Mouse (Mus musculus) testis, adult 2 months (tissue): ENCODE results near the gene Ap4s1. TPM values are rescaled to one million over a fixed set of nuclear protein-coding genes. Genes with fewer than 3 reads are reported as not detected.
A peak's percentile ranks its signal among the peaks of the same experiment; 100 is the strongest.

Experiments used
- H3K27ac ChIP-seq: fragments of 200-500 bp; 2 replicates; pipeline ENCODE4 v1.5.1; 2012; ENCODE audit warnings: low read depth, low read length; ENCODE audit not compliant: control insufficient read depth, insufficient read depth
- H3K27me3 ChIP-seq: fragments of 200-500 bp; 2 replicates; pipeline ENCODE4 v1.6.1; 2012; ENCODE audit warnings: mild to moderate bottlenecking, low read length, moderate library complexity; ENCODE audit not compliant: control insufficient read depth, insufficient read depth
- H3K36me3 ChIP-seq: fragments of 200-500 bp; 2 replicates; pipeline ENCODE4 v1.6.1; 2012; ENCODE audit warnings: mild to moderate bottlenecking, low read length; ENCODE audit not compliant: control insufficient read depth, insufficient read depth
- H3K4me1 ChIP-seq: fragments of 200-500 bp; 2 replicates; pipeline ENCODE4 v1.6.1; 2012; ENCODE audit warnings: low read length; ENCODE audit not compliant: control insufficient read depth, insufficient read depth
- H3K4me3 ChIP-seq: fragments of 200-500 bp; 2 replicates; pipeline ENCODE4 v1.5.1; 2012; ENCODE audit warnings: low read depth, mild to moderate bottlenecking, low read length, moderate library complexity, mixed read lengths; ENCODE audit not compliant: control insufficient read depth
- CTCF ChIP-seq: fragments of 200-500 bp; IDR thresholded peaks from 2 replicates; pipeline ENCODE4 v1.5.1; 2012; ENCODE audit warnings: low read depth, mild to moderate bottlenecking, inconsistent platforms, low read length, moderate library complexity; ENCODE audit not compliant: control insufficient read depth, insufficient read depth, insufficient replicate concordance
- POLR2A ChIP-seq: fragments of 200-500 bp; IDR thresholded peaks from 2 replicates; pipeline ENCODE4 v1.6.1; 2012; ENCODE audit warnings: low read depth, mild to moderate bottlenecking, inconsistent platforms, low read length, moderate library complexity; ENCODE audit not compliant: control insufficient read depth
- polyA plus RNA-seq: library from polyadenylated mRNA; depleted of rRNA; stranded (reverse); fragments of >200 nt; gene quantifications from 2 replicates; pipeline ENCODE4 v1.2.3, GENCODE M21; 2012; rRNA removed

The Ap4s1 gene
- polyA plus RNA-seq, 1 experiment: 8.3 TPM

DNA sequence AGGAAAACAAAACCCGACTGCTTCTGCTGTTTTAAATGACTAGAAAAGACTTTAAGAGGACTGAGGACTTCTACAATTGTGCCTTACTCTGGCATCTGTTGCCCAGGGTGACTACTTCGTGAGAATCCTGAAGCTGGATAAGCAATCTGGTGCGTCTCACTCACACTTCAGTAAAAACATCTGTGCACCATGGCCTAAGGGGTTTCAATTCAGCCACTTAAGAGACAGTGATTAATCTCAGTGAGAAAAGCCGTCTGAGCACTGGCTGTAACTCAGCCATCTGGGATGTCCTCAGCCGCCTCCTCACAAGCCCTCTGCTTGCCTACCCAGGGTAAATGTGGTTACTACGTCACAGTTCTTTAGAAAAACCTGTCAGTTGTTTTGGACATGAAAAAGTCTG lies 54.1 kb downstream of the Ap4s1 start:
- Histone ChIP-seq H3K36me3 (peaks cover 1% of the 10 kb centered on the region), H3K27me3 (no peaks in the 10 kb centered on the region), H3K4me1 (no peaks in the 10 kb centered on the region), H3K4me3 (no peak overlapping the region), H3K27ac (no peak overlapping the region)
- TF ChIP-seq CTCF: no peak
- TF ChIP-seq POLR2A: no peak

DNA sequence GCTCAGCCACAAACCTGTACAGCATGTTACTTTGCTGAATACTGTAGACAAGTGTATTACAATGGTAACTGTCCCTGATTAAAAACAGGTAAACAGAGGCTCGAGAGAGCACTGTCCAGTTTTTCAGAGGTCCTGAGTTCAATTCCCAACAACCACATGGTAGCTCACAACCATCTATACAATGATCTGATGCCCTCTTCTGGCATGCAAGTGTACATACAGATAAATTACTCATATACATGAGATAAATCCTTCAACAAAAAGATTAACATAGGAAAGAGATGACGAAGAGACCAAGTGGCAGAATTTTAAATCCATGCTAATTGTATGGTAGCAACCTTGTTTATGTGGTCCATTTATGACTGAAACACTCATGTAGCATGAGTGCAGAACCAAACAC lies 56.5 kb downstream of the Ap4s1 start:
- no peak for TF ChIP-seq CTCF
- no peak for TF ChIP-seq POLR2A
- H3K4me3 ChIP-seq: no peak overlapping the region
- no peaks in the 10 kb centered on the region for H3K4me1 ChIP-seq
- H3K36me3 ChIP-seq: peaks cover 1% of the 10 kb centered on the region
- H3K27me3 ChIP-seq: no peaks in the 10 kb centered on the region
- no peak overlapping the region for H3K27ac ChIP-seq

DNA sequence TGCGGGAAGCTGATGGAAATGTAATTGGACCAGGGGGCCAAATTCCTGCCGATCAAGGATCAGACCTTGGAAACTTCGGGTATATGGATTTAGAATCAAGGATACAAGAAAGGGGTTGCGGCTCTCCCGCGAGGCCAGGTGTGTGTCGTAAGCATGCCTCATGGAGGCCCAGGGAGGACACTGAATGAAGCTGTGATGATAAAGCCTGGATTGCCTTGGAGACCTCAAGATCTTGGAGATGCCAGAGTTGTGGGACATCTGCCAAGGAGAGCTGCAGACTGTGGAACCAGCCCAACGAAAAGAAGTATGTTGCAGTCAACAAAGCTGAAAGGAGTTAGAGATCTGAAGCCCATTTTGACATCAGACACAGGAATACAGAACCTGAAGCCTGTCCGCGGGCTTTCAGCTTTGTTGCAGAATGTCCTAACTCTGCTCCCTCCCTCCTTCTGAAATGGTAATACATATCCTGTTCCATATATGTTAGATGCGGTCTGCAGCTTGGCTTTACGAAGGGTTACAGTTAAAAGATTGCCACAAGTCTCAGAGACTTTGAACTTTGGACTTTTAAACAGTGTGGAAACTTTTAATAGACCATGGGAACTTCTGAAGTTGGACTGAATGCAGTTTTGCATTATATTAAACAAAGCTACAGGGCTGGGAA lies 65.2 kb downstream of the Ap4s1 start:
- H3K27me3 ChIP-seq: no peaks in the 10 kb centered on the region
- H3K4me3 ChIP-seq: no peak overlapping the region
- no peaks in the 10 kb centered on the region for H3K4me1 ChIP-seq
- TF ChIP-seq POLR2A (no peak), CTCF (no peak)
- H3K27ac ChIP-seq: no peak overlapping the region
- peaks cover 3% of the 10 kb centered on the region for H3K36me3 ChIP-seq

DNA sequence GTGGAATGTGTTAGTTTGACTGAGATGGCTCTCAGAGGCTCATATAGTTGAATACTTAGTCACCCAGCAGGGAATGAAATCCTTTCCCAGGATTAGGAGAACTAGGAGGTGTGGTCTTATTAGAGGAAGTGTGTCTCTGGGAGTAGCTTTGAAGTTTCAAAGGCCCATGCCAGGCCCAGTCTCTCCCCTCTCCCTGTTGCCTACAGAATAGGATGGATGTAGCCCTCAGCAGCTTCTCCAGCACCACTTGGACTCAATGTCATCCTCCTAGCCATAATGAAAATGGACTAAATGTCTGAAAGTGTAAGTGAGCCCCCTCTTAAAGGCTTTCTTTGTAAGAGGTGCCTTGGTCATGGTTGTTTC lies 65.7 kb downstream of the Ap4s1 start:
- Histone ChIP-seq H3K4me3 (no peak overlapping the region), H3K27me3 (no peaks in the 10 kb centered on the region), H3K4me1 (no peaks in the 10 kb centered on the region), H3K27ac (no peak overlapping the region), H3K36me3 (peaks cover 3% of the 10 kb centered on the region)
- TF ChIP-seq POLR2A (no peak), CTCF (no peak)

DNA sequence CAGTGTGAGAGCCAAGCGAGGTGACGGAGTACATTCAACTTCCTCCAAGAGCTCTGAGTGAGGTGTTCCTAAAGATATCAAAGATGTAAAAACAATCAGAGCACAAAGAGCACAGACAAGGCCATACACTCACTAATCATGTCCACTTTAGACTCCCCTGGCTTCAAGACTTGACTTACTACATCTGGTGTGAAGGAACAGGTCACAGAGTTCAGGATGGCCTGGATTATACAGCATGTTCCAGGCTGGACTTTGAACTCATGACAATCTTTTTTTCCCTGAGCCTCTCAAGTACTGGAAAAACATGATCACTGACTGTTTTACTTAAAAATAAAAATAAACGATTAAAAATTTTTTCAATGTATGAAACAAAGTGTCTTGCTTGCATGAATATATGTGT lies 68.5 kb downstream of the Ap4s1 start:
- H3K4me3 ChIP-seq: no peak overlapping the region
- H3K36me3 ChIP-seq: peaks cover 3% of the 10 kb centered on the region
- H3K27ac ChIP-seq: no peak overlapping the region
- no peaks in the 10 kb centered on the region for H3K4me1 ChIP-seq
- TF ChIP-seq CTCF (no peak), POLR2A (no peak)
- no peaks in the 10 kb centered on the region for H3K27me3 ChIP-seq

DNA sequence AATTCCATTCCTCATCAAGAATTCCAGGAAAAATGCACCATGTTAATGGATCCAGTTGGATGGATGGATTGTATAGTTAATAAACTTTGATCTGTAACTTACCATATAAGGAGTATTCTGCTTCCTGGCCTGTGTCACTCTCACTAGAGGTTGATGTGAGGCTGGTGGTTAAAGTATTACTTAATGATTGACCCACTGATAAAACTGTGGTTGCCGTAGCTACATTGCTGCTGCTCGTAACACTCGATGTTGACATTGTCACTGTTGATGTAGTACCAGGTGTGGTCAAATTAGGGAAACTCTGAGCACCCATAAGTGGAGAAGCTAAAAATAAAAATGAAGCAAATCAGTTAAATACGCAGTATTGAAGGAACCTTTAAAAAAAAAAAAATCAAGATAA lies 76.6 kb downstream of the Ap4s1 start:
- no peak for TF ChIP-seq POLR2A
- H3K27ac ChIP-seq: no peak overlapping the region
- no peaks in the 10 kb centered on the region for H3K4me1 ChIP-seq
- no peak overlapping the region for H3K4me3 ChIP-seq
- no peaks in the 10 kb centered on the region for H3K27me3 ChIP-seq
- H3K36me3 ChIP-seq: peaks cover 1% of the 10 kb centered on the region; the same call in 1 of the 2 replicates

DNA sequence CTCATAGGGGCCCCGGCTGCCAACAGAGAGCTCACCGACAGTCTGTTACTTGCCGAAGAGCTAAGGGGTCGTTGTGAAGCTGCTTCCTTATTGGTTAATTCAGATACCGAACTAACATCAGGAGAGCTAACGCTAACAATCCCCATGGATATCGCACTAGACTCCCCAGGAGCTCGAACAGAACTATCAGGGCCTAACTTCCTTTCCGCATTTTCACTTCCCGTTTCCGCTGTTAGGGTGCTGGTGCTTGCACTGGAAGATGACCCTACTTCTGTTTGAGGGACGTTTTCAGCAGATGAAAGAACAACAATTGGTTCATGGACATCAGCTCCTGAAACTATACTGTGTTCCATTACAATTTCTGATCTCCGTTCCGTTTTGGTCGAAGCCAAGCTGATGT lies 77.9 kb downstream of the Ap4s1 start:
- Histone ChIP-seq H3K4me3 (peak overlapping the region; percentile 58), H3K36me3 (peaks cover 3% of the 10 kb centered on the region)

DNA sequence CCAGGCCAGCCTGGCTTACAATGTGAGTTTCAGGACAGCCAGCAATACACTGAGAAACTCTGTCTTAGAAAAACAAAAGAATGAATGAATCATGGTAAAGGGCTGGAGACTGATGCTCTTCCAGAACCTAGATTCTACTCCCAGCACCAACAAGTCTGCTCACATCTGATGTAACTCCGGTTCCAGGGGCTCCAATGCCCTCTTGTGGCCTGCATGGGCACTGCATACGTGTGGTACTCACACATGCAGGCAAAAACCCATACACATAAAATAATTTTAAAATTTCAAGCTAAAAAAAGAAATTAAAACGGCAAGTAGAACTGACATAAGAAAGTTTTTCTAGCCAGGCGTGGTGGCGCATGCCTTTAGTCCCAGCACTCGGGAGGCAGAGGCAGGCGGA lies 94.0 kb downstream of the Ap4s1 start:
- H3K4me3 ChIP-seq: no peak overlapping the region
- H3K27ac ChIP-seq: no peak overlapping the region
- H3K4me1 ChIP-seq: no peaks in the 10 kb centered on the region
- H3K27me3 ChIP-seq: no peaks in the 10 kb centered on the region
- peak; percentile 58; the same call in 1 of the 2 replicates for TF ChIP-seq CTCF
- TF ChIP-seq POLR2A: no peak
- 0 out of 2 replicates have a peak, but pooled peaks cover 1% of the 10 kb centered on the region for H3K36me3 ChIP-seq

More for the DNA sequence above, 77.9 kb downstream of the Ap4s1 start:
- no peak overlapping the region for H3K27ac ChIP-seq
- H3K4me1 ChIP-seq: no peaks in the 10 kb centered on the region
- TF ChIP-seq CTCF (no peak), POLR2A (no peak)
- H3K27me3 ChIP-seq: no peaks in the 10 kb centered on the region

Other genes with a start within 250 kb of the Ap4s1 start
- 0.28 and 0.47 TPM in 2 replicates for gene Coch, start 97.7 kb upstream of the Ap4s1 start, polyA plus RNA-seq
- 8.3 and 10.2 TPM in 2 replicates for gene Strn3, start 864 bp downstream of the Ap4s1 start, polyA plus RNA-seq
- gene Hectd1, start 138.5 kb downstream of the Ap4s1 start, polyA plus RNA-seq: 11.4 and 13.4 TPM in 2 replicates